Mouse (Mus musculus): ENCODE results near the gene Rnf5. TPM values are rescaled to one million over a fixed set of nuclear protein-coding genes. Genes with fewer than 3 reads are reported as not detected.

Gene Rnf5
- polyA plus RNA-seq, 1 experiment from 2014 or later = 99.7 TPM

DNA sequence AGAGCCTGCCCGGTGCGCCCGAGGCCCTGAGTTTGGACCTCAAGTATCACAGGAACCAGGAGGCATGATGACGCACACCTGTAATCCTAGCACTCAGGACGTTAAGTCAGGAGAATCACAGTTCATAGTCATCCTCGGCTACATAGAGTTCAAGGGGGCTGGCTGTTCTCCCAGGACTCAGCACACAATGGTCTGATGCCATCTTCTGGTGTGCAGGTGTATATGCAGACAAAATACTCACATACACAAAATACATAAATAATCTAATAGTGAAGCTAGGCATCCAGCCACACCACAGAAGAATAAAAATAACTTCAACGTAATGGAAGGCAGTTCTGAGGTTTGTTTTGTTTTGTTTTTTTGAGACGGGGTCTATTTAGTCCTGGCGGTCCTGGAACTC lies 19.7 kb upstream of the Rnf5 start:
- H3K4me1 ChIP-seq (replicated peaks) = peaks cover 13% of the 10 kb centered on the region
- no peak overlapping the region for H3K9ac ChIP-seq
- H3K27ac ChIP-seq = no peak overlapping the region
- H3K4me2 ChIP-seq = no peak overlapping the region
- H3K36me3 ChIP-seq = peaks cover 38% of the 10 kb centered on the region
- WGBS = 84% methylated on average over 9 of the region's 9 CpGs
- no peaks in the 10 kb centered on the region for H3K27me3 ChIP-seq
- ATAC-seq (replicated peaks; ENCODE audit: insufficient number of reproducible peaks, insufficient read depth, low FRiP score, low read depth) = no peak
- no peaks in the 10 kb centered on the region for H3K9me3 ChIP-seq (replicated peaks)
- no peak overlapping the region for H3K4me3 ChIP-seq

DNA sequence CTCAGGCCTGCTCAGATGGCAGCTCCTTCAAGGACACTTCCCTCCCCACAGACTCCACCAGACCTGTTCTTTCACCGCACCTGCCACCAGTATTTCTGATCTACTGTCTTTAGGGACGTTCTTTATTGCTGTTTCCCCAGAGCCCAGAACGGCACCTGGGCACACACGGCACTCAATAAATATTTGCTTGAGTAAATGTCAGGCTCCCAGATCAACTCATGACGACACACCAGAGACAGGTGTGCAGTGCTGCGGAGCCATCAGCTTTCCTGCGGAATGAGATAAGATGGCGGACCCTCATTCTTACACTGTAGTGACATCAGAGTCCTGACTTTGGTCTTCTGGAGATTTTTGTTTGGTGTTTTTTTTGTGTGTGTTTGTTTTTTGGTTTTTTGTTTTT lies 17.5 kb upstream of the Rnf5 start:
- peaks cover 4% of the 10 kb centered on the region for H3K4me1 ChIP-seq (replicated peaks)
- H3K4me3 ChIP-seq = no peak overlapping the region
- H3K27me3 ChIP-seq = no peaks in the 10 kb centered on the region
- no peak overlapping the region for H3K9ac ChIP-seq
- H3K9me3 ChIP-seq (replicated peaks) = no peaks in the 10 kb centered on the region
- WGBS = 90% methylated on average over 8 of the region's 8 CpGs
- no peak overlapping the region for H3K4me2 ChIP-seq
- no peak overlapping the region for H3K27ac ChIP-seq
- peaks cover 49% of the 10 kb centered on the region for H3K36me3 ChIP-seq
- no peak for ATAC-seq (replicated peaks; ENCODE audit: insufficient number of reproducible peaks, insufficient read depth, low FRiP score, low read depth)

DNA sequence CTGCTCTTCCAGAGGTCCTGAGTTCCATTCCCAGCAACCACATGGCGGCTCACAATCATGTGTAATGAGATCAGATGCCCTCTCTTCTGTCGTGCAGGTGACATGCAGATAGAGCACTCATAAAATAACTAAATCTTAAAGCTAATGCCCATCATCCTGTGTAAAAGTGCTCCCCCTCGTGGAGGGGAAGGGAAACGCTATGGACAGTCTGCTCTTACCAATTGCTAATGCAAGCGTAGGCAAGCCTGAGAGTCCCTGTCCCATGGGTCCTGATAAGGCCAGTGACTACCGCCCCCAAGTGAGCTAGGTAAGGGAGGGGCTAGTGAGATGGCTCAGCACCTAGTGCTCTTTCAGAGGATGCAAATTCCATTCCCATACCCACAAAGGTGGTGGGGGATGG lies 15.5 kb upstream of the Rnf5 start:
- ATAC-seq (replicated peaks; ENCODE audit: insufficient number of reproducible peaks, insufficient read depth, low FRiP score, low read depth) = no peak

DNA sequence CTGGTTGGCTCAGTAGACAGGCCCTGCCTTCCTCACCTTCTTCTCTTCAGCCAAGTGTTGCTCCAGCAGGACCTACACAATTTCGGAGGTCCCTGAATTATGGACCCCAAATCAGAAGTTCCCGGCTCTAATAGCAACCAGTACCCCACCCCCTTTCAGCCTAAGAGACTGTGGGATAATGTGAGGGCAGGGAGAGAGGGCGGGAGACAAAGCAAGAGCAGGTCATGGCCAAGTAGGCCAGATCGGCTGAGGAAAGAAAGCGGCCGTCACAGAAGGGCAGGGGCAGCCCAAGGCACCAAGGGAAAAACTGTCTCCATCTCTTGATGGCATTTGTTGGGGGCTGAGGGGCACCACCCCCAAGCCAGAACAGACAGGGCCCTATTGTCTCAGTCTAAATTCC lies 12.4 kb upstream of the Rnf5 start, which contains the start of gene Egfl8:
Gene Egfl8, minus strand, starts transcription at position 101 of the 400 bp plus-strand sequence.
- Histone ChIP-seq H3K4me1 (replicated peaks) (0 out of 2 replicates have a peak, but pooled peaks cover 2% of the 10 kb centered on the region), H3K27ac (no peak within 1 kb of the TSS), H3K36me3 (peaks cover 48% of the 10 kb centered on the region), H3K4me3 (no peak within 1 kb of the TSS), H3K9ac (peak within 1 kb of the TSS; percentile 12; the same call in 1 of the 2 replicates), H3K9me3 (replicated peaks) (no peaks in the 10 kb centered on the region), H3K27me3 (no peaks in the 10 kb centered on the region), H3K4me2 (no peak within 1 kb of the TSS)
- 76% methylated on average over 6 of the region's 6 CpGs for WGBS
- no peak for ATAC-seq (replicated peaks; ENCODE audit: insufficient number of reproducible peaks, insufficient read depth, low FRiP score, low read depth)

More for the DNA sequence above, 15.5 kb upstream of the Rnf5 start:
- Histone ChIP-seq H3K9me3 (replicated peaks) (no peaks in the 10 kb centered on the region), H3K4me3 (no peak overlapping the region), H3K4me2 (no peak overlapping the region), H3K27ac (no peak overlapping the region), H3K36me3 (peaks cover 42% of the 10 kb centered on the region), H3K27me3 (no peaks in the 10 kb centered on the region), H3K9ac (no peak overlapping the region), H3K4me1 (replicated peaks) (0 out of 2 replicates have a peak, but pooled peaks cover 2% of the 10 kb centered on the region)
- 20% methylated on average over 6 of the region's 6 CpGs for WGBS

DNA sequence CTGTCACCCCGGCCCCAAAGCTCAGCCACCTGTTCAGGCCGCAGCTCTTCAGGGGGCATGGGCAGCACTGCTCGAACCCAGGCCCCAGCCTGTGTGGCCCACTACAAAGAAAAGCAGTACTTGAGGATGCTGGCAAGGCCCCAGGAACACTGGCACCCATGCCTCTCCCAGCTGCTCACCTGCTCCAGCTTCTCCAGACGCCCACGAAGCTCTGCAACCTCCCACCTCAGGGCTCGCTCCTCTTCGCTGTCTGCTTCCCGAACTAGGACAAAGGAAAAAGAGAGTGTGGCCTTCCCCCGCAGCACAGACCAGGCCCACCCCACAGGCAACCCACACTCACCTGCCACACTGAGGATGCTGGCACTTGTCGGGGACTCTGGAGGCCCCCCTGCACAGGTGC lies 10.3 kb upstream of the Rnf5 start:
- WGBS = 94% methylated on average over 10 of the region's 10 CpGs
- Histone ChIP-seq H3K4me2 (no peak overlapping the region), H3K36me3 (peaks cover 48% of the 10 kb centered on the region), H3K9me3 (replicated peaks) (no peaks in the 10 kb centered on the region), H3K4me3 (no peak overlapping the region), H3K27ac (no peak overlapping the region), H3K9ac (no peak overlapping the region), H3K27me3 (no peaks in the 10 kb centered on the region), H3K4me1 (replicated peaks) (peaks cover 4% of the 10 kb centered on the region)
- ATAC-seq (replicated peaks; ENCODE audit: insufficient number of reproducible peaks, insufficient read depth, low FRiP score, low read depth) = no peak

DNA sequence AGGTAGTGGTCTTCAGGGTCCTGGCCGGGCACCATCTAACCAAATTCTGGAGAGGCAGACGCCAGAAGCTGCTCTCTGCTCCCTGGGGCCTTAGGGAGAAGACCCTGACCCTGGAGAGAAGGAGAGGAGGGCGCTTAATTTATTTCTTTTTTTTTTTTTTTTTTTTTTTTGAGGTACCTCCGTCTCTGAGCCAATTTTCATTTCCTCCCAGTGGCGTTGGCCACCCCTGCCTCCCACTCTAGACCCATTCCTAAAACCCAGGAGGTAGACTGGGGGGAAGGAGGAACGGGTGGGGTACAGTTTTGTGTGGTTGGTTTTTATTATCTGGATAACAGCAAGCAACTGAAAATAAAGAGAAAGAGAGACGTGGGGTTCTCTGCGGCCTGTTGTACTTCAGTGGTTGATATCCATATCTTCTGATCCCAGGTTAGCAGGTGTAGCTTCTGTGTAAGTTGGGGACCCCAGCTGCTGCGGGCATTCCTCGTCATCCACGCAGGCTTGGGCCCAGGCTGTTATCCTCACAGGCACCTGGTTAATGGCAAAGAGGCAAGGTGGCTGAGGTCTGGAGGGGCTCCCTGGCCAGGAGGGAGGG lies 9.7 kb upstream of the Rnf5 start:
- Histone ChIP-seq H3K4me1 (replicated peaks) (peaks cover 10% of the 10 kb centered on the region), H3K36me3 (peaks cover 48% of the 10 kb centered on the region), H3K27ac (no peak overlapping the region), H3K9ac (no peak overlapping the region), H3K9me3 (replicated peaks) (no peaks in the 10 kb centered on the region), H3K4me3 (no peak overlapping the region), H3K27me3 (no peaks in the 10 kb centered on the region), H3K4me2 (no peak overlapping the region)
- 88% methylated on average over 11 of the region's 11 CpGs for WGBS
- no peak for ATAC-seq (replicated peaks; ENCODE audit: insufficient number of reproducible peaks, insufficient read depth, low FRiP score, low read depth)

DNA sequence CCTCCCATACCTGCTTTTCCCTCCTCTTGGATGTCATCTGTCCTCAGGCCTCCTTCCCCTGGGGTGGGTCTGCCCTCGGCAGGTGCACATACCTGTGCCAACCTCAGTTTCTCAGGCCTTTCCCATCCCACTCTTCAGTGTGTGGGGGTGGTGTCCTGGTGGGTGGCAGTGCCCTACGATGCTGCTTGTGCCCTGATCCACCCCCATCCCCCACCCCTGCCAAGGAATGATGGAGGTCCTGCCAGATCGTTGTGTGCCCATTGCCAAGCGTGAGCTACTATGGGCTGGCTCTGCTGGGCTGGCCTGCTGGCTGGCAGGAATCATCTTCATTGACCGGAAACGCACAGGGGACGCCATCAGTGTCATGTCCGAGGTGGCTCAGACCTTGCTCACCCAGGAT lies 7.6 kb upstream of the Rnf5 start:
- no peak overlapping the region for H3K27ac ChIP-seq
- WGBS = 87% methylated on average over 8 of the region's 8 CpGs
- ATAC-seq (replicated peaks; ENCODE audit: insufficient number of reproducible peaks, insufficient read depth, low FRiP score, low read depth) = no peak

GRCm38 (mm10) chr17:34607997-34608396 lies 4.5 kb upstream of the Rnf5 start:
- Histone ChIP-seq H3K4me3 (no peak overlapping the region), H3K36me3 (peaks cover 26% of the 10 kb centered on the region), H3K9me3 (replicated peaks) (no peaks in the 10 kb centered on the region), H3K27me3 (no peaks in the 10 kb centered on the region), H3K9ac (no peak overlapping the region), H3K4me2 (no peak overlapping the region), H3K4me1 (replicated peaks) (peaks cover 38% of the 10 kb centered on the region), H3K27ac (no peak overlapping the region)
- ATAC-seq (replicated peaks; ENCODE audit: insufficient number of reproducible peaks, insufficient read depth, low FRiP score, low read depth) = no peak
- 79% methylated on average over 7 of the region's 7 CpGs for WGBS

More for the DNA sequence above, 7.6 kb upstream of the Rnf5 start:
- peaks cover 27% of the 10 kb centered on the region for H3K4me1 ChIP-seq (replicated peaks)
- no peak overlapping the region for H3K4me2 ChIP-seq
- no peak overlapping the region for H3K4me3 ChIP-seq
- no peaks in the 10 kb centered on the region for H3K9me3 ChIP-seq (replicated peaks)
- no peaks in the 10 kb centered on the region for H3K27me3 ChIP-seq
- H3K36me3 ChIP-seq = peaks cover 38% of the 10 kb centered on the region
- no peak overlapping the region for H3K9ac ChIP-seq

DNA sequence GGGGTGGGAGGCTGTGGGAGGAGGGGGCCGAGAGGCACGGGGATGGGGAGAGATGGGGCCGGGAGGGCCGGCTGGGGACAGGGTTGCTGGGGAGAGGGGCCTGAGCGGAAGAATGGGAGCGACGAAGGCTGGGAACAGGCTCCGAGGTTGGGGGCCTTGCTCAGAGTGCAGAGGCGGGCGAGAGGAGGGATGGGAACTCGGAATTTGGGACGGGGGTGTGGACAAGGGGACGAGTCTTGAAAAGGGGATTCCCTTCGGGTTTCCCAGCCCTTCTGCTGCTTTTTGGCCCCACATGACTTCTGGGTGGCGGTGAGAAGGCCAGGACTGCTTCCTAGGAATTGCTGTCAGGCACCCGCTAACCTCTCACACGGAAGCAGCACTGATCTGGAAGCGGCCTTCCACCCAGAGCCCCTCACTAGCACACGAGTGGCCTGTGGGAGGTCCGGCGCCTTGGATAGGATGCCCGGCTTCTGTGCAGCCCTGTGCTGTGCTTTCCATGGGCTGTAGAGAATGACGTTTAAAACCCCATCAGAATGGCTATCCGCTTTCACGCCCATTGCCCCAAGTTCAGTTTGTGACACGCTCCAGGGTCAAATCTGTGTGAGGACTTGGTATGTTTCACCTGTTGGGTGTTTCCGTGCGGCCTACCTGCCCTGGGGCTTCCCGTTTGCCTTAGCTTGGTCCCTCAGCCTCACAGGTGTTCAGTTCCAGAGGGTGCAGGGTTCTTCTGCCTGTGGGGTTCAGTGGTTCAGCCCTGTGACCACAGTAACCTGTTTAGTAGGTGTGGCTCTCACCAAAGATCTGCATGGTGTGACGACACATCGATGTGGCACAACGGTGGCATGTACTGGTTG lies 2.9 kb upstream of the Rnf5 start:
- WGBS = 15% methylated on average over 32 of the region's 32 CpGs
- H3K4me1 ChIP-seq (replicated peaks) = peaks cover 50% of the 10 kb centered on the region
- H3K9ac ChIP-seq = peak overlapping the region; percentile 94
- no peaks in the 10 kb centered on the region for H3K9me3 ChIP-seq (replicated peaks)
- H3K36me3 ChIP-seq = peaks cover 18% of the 10 kb centered on the region
- H3K27ac ChIP-seq = peak overlapping the region; percentile 87
- H3K4me3 ChIP-seq = peak overlapping the region; percentile 96
- ATAC-seq (replicated peaks; ENCODE audit: insufficient number of reproducible peaks, insufficient read depth, low FRiP score, low read depth) = no peak
- no peaks in the 10 kb centered on the region for H3K27me3 ChIP-seq
- H3K4me2 ChIP-seq = peak overlapping the region; percentile 84

- under 1% methylated on average over 27 of the region's 30 CpGs for WGBS
Measured at GRCm38 (mm10) chr17:34605609-34606008, 2.1 kb upstream of the Rnf5 start.

GRCm38 (mm10) chr17:34604511-34605237 lies 1.2 kb upstream of the Rnf5 start:
- peak overlapping the region; percentile 84 for H3K4me2 ChIP-seq
- peaks cover 17% of the 10 kb centered on the region for H3K36me3 ChIP-seq
- H3K4me3 ChIP-seq = peak overlapping the region; percentile 96
- 20% methylated on average over 24 of the region's 24 CpGs for WGBS
- peaks cover 50% of the 10 kb centered on the region for H3K4me1 ChIP-seq (replicated peaks)
- ATAC-seq (replicated peaks; ENCODE audit: insufficient number of reproducible peaks, insufficient read depth, low FRiP score, low read depth) = no peak
- H3K9ac ChIP-seq = peak overlapping the region; percentile 94
- no peaks in the 10 kb centered on the region for H3K9me3 ChIP-seq (replicated peaks)
- no peaks in the 10 kb centered on the region for H3K27me3 ChIP-seq
- H3K27ac ChIP-seq = peak overlapping the region; percentile 87

More at GRCm38 (mm10) chr17:34605609-34606008, 2.1 kb upstream of the Rnf5 start:
- H3K27ac ChIP-seq = peak overlapping the region; percentile 87
- no peaks in the 10 kb centered on the region for H3K9me3 ChIP-seq (replicated peaks)
- peak overlapping the region; percentile 84 for H3K4me2 ChIP-seq
- peak overlapping the region; percentile 94 for H3K9ac ChIP-seq
- peaks cover 14% of the 10 kb centered on the region for H3K36me3 ChIP-seq
- peak; percentile 50 for ATAC-seq (replicated peaks; ENCODE audit: insufficient number of reproducible peaks, insufficient read depth, low FRiP score, low read depth)
- peak overlapping the region; percentile 96 for H3K4me3 ChIP-seq
- peaks cover 50% of the 10 kb centered on the region for H3K4me1 ChIP-seq (replicated peaks)
- no peaks in the 10 kb centered on the region for H3K27me3 ChIP-seq

Data from heart, embryonic 15.5 days (tissue).